Mouse (Mus musculus) kidney, postnatal 36 days (tissue): ENCODE measurements at regions not wholly inside any gene's neighbourhood (a gene's known extent, or its start where the extent isn't known, plus 50 kb on each side); places are given as distances from the start of the nearest gene placed in this dataset.

Source experiments
- DNase-seq, 2 experiments: peaks; one replicate each; pipeline ENCODE4 v3.0.0; 2021 to 2022; ENCODE audit warnings: mixed read lengths in 2 of 2

DNA sequence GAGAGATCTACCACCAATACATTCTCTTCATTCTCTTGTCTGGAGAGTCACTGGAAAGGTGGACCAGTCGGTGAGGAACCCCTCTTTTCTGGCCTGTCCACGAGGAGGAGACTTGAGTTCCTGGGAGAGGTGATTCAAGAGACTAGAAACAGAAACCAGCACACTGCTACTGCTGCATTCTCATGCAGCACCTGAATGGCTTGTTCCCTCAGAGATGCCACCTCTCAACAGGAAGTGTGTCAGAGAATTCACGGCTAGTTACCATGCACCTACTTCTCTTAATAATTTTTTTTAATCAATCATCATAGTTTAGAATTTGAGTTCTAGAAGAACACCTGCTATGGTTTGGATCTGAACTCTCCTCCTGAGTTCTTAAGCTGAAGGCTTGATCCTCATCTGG is 52.0 kb upstream of the Dynlrb2 start:
- DNase-seq: no peak

GRCm38 (mm10) chr8:116451397-116451796 is 53.4 kb upstream of the Dynlrb2 start:
- no peak for DNase-seq

- DNase-seq: no peak
Observed at GRCm38 (mm10) chr8:116447452-116447851, 57.3 kb upstream of the Dynlrb2 start.

- no peak for DNase-seq
Observed at GRCm38 (mm10) chr8:116442827-116443226, 61.9 kb upstream of the Dynlrb2 start.

- peak; percentile 71 to 87 for DNase-seq
Observed at GRCm38 (mm10) chr8:116438895-116439294, 65.9 kb upstream of the Dynlrb2 start.

DNA sequence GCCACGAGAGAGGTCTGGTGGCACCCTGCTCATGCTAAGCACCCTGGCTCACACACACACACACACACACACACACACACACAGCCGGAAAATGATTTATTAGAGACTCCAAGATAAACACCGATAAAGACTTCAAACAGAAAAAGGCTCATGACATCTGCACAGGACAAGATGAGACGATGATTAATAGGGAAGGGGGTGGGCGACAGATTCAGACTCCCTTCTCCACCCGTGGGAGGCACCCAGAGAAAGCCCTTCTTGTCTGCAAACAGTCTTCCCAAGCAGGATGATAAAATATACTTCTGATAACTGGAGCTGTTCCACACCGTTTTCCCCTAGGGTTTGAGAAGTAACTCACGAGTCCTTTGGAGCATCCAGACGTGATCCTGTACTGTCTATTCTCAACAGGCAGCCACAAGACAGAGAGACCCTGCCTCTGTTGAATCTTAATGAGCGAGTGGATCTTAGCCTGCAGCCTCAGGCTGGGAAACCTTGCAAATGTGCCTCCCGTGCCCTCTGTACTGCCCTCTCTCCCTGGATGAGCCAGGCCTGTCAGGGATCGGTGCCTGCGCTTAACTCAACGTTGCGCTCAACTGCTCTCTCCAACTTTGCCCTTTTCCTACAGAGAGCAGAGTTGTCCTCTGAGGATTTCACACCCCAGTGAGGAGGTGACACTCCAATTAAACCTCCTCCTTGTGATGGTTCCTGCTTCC is 69.3 kb upstream of the Dynlrb2 start:
- DNase-seq: peak; percentile 65 to 78

DNA sequence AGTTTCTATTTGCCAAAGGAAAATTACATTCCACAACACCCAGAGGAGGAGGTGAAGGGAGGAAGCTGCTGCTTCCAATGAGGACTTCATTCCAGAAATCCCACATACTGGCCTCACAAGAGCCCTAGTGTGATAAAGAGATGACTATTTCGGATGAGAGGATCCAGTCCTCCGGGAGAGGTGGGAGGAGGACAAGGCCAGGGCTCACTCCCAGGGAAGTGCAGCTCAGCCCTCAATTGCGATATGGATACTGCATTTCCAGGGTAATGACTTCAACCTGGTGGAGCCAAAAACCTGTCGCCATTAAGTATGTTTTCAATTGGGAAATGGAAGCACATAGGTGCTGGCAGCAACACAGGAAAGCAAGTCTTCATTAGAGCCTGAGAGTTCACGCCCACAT is 74.7 kb upstream of the Dynlrb2 start:
- DNase-seq: no peak

GRCm38 (mm10) chr8:116429649-116430048 is 75.1 kb upstream of the Dynlrb2 start:
- DNase-seq: no peak

DNA sequence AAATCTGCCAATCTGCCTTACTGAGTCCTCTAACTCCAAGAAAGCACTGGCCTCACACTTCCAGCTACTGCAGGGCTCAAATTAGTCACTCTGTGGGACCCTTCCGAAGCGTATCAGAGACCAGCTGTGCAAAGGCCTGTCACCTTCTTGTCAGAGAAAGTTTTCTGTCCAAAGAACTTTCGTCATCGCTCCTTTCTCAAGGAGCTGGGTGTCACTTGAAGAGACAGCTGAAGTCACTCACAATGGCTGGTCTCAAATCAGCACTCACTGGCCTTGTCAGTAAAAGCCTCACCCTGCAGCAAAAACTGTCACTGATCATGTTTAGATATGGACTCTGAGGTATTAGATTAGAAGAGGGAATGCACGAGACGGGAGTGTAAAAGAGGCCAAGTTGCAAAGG is 81.9 kb upstream of the Dynlrb2 start:
- DNase-seq: no peak

- DNase-seq: no peak
Observed at GRCm38 (mm10) chr8:116412703-116413102, 92.1 kb upstream of the Dynlrb2 start.

GRCm38 (mm10) chr8:116410041-116410440 is 94.7 kb upstream of the Dynlrb2 start:
- no peak for DNase-seq

- DNase-seq: no peak
Observed at GRCm38 (mm10) chr8:116409011-116409410, 95.8 kb upstream of the Dynlrb2 start.

- DNase-seq: no peak
Observed at GRCm38 (mm10) chr8:116404571-116404970, 100.2 kb upstream of the Dynlrb2 start.

GRCm38 (mm10) chr8:116403366-116403765 is 101.4 kb upstream of the Dynlrb2 start:
- no peak for DNase-seq

GRCm38 (mm10) chr8:116399452-116399851 is 105.3 kb upstream of the Dynlrb2 start:
- peak in 1 of 2 experiments; percentile 63 for DNase-seq

DNA sequence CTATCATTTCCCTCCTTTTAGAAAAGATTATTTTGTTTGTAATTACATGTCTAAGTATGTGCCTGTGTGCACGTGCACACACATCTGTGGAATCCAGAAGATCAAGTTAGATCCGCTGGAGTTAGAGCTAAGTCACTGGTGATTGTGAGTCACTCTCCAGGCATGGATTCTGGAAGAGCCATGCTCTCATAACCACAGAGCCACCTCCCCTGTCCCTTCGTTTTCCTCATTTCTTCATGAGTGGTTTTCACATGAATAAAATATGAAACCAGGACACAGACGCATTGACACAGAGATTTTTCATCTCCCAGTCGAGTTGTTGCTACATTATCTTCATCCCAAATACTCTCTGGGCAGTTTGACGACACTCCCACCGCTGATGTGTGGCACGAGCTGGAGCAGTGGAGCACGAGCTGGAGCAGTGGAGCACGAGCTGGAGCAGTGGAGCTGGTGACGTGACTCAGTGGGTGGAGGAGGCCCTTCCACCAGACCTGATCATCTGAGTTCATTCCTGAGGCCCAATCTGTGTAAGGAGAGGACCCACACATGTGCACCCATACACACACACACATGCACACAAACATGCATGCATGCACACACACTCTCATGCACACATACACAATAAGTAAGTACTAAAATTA is 106.1 kb upstream of the Dynlrb2 start:
- DNase-seq: peak; percentile 31 to 46

- DNase-seq: no peak
Observed at GRCm38 (mm10) chr8:116385193-116385955, 119.4 kb upstream of the Dynlrb2 start.

DNA sequence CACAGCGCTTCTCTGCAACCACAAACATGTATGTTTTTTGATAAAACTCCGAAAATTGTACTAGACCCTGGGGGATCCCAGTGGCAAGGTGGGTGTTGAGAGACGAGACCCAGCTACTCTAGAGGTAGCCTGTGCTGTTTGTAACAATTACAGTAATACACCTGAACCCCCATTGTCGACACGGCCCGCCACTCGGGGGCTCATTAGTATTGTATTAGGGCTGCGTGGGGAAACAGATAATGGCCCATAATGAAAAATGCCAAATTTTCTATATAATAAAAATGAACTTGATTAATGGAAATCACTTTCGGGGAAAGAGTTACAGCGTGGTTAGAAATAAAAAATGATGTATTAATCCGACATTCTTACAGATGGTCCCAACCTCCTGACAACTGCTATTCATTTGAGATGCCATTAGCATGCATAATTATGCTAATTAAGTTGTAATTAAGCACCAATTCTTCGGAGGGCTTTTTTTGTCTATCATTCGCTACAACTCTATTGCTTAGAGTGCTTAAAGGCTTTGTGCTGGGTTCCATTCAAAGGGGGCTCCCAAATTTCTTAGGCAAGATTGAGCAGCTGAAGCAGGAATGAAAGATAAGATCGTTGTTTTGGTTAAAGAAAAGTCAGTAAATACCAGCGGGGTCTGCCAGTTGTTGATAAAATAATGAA is 120.2 kb upstream of the Dynlrb2 start:
- DNase-seq: no peak

DNA sequence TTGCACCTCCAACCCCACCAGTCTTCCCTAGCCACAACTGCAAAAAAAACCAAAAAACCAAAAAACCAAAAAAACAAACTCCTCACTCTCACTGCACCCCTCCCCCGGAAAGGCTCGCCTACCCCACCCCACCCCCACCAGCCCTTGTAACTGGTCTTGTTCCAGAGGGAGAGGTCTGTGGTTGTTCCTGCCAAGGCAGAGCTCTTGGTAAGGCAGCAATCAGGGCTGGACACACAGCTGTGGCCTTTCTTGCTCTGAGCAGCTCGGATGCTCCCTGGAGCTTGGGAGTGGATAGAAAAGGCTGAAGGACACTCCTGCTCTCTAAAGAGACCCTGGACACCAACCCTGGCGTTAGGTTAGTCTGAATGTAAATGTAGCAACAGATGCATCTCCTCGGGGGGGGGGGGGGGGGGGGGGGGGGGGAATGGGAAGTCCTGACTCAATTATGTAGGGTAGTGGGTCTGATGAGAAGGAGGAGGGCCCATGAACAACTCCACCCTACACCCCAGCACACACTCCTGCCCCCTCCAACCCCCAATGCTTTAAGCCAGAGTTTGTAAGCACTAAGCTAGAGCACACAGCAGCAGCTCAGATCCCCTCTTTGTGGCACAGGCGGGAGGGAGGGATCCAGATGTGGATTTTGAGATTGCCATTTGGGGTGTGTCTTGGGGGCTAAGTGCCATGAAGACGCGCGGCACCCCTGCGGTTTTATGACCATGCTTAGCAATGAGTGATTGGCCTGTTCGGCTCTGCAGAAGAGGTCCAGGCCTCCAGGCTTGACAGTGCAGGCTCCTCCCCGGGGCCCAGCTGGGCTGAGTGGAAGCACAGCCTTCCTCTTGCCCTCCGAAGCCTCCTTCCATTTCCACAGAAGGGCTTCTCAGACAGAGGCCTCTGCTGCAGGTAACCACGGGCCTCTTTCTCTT is 121.0 kb upstream of the Dynlrb2 start:
- no peak for DNase-seq

GRCm38 (mm10) chr8:116383036-116383435 is 121.7 kb upstream of the Dynlrb2 start:
- DNase-seq: no peak

DNA sequence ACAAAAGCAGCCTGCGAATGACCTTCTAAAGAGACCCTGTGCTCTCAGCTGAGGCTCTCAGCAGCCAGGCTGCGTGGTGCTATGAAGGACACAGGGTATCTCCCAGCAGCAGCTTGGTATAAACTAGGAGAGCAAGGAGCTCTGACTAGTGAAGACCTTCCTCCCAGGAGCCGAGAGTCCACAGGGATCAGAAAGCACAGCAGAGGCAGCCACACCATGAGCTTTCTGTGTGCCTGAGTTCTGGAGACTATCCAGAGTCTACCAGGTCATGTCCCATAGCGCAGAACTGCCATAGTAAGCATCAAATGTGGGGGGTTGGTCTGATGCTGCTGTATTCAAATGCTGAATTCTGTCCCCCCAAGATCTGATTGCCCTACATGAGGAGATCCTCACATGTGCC is 124.2 kb upstream of the Dynlrb2 start:
- DNase-seq: peak; percentile 20 to 40

DNA sequence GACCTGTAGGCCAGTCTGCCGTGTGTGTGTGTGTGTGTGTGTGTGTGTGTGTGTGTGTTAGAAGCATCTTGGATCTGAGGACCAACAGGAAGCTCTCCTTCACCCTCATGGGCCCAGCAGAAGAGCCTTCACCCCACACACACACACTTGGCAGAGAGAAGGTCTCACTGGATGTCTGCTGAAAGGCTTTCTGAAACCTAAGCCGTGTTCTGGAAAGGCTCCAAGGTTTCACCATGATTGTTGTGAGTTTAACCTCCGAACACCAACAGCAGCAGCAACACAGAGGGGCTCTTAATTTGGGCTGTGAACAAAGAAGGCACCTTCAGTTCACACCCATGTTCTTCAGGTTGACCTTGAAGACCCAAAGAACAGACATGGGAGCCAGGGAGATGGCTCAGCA is 124.9 kb upstream of the Dynlrb2 start:
- DNase-seq: no peak
